Mouse (Mus musculus) megakaryocyte, embryonic 14.5 days (primary cell): Measurements from ENCODE around the gene Olfr99. TPM values are rescaled to one million over a fixed set of nuclear protein-coding genes. Genes with fewer than 3 reads are reported as not detected.
"Not testable (repeated sequence)": the region's sequence is repeated elsewhere in the genome, so short reads cannot be mapped to it uniquely, and the experiment has no call there.

Source experiments
- H3K27me3 ChIP-seq: replicated peaks from 2 replicates; pipeline ENCODE3; 2012; ENCODE audit warnings: inconsistent platforms
- H3K36me3 ChIP-seq: replicated peaks from 2 replicates; pipeline ENCODE3; 2012; ENCODE audit warnings: low read length, inconsistent platforms, mixed read lengths
- H3K4me1 ChIP-seq: 2 replicates; pipeline ENCODE4 v1.6.1; 2012; ENCODE audit warnings: inconsistent platforms
- H3K4me3 ChIP-seq: replicated peaks from 2 replicates; pipeline ENCODE3; 2012; ENCODE audit warnings: moderate library complexity, mild to moderate bottlenecking, inconsistent platforms
- H3K9me3 ChIP-seq: 2 replicates; pipeline ENCODE4 v1.6.1; 2012; ENCODE audit warnings: inconsistent platforms
- FLI1 ChIP-seq: IDR thresholded peaks from 2 replicates; pipeline ENCODE4 v1.6.1; 2012; ENCODE audit warnings: low read length, inconsistent platforms, mixed read lengths
- GATA1 ChIP-seq: IDR thresholded peaks from 3 replicates; pipeline ENCODE4 v1.6.1; 2012; ENCODE audit warnings: mixed read lengths, low read length, inconsistent platforms, borderline replicate concordance
- polyA plus RNA-seq: library from polyadenylated mRNA; stranded (reverse); fragments of >175 nt; gene quantifications from 2 replicates; pipeline ENCODE4 v1.2.3, GENCODE M21; 2012; ENCODE audit warnings: low replicate concordance; ENCODE audit not compliant: insufficient read depth

The Olfr99 gene
- polyA plus RNA-seq, 1 experiment: not detected

DNA sequence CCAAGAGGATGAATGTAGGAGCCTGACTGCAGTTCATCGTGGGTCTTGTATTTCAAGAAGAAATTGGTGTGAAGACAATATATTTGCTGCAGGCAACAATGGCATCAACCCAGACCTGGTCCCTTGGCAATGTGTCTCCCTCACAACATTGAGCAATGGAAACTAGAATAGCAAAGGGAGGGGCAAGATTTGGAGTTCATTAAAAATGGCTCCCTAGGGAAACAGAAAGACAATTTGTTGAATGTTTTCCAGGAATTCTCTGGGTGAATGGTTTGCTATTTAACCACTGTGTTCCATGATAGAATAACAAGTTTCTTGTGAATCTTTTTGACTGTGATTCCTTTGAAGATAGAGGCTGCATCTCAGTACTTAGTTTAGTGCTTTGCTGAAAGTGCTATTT is 19.6 kb downstream of the Olfr99 start, which contains the start of gene Olfr98:
TSS of gene Olfr98 (minus strand) at position 124 of the 400 bp plus-strand sequence.
- TF ChIP-seq GATA1 (no peak), FLI1 (no peak)

DNA sequence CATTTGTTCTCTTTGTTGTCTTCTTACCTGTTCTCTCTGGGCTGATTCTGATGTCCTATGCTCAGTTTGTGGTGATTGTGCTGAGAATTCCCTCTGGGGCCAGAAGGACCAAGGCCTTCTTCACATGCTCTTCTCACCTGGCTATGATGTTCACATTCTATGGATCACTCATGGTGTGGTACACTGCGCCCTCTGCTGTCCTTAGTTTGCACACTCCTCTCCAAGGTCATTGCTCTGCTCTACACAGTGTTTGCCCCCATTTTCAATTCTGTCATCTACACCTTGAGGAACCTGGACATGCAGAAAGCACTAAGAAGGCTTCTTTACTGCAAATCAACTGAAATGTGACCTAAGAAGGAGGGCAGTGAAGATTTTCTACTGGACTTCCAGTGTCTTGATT is 32.7 kb downstream of the Olfr99 start:
- Histone ChIP-seq H3K4me3 (no peak overlapping the region), H3K36me3 (no peaks in the 10 kb centered on the region), H3K4me1 (no peaks in the 10 kb centered on the region), H3K9me3 (no peaks in the 10 kb centered on the region), H3K27me3 (no peaks in the 10 kb centered on the region)
- TF ChIP-seq FLI1: no peak
- no peak for TF ChIP-seq GATA1

More for the DNA sequence above, 19.6 kb downstream of the Olfr99 start, which contains the start of gene Olfr98:
- H3K9me3 ChIP-seq: no peaks in the 10 kb centered on the region
- no peaks in the 10 kb centered on the region for H3K27me3 ChIP-seq
- no peak within 1 kb of the TSS for H3K4me3 ChIP-seq
- H3K36me3 ChIP-seq: no peaks in the 10 kb centered on the region
- no peaks in the 10 kb centered on the region for H3K4me1 ChIP-seq

DNA sequence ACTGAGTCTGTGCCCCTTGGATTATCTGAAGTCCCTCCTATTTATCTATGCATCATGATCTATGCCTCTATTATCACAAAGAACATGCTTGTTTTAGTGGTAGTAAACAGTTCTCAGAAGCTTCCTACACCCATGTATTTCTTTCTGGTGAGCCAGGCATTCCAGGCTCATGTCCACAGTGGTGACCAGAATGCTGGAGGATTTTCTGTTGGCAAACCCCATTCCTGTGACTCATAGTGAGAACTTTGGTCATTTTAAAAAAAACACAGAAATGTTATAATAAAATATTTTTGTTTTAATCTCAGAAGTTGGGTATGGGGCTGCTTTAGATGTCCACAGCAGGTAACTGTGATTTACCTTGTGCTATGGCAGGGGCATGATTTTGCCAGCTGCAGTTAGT is 33.8 kb downstream of the Olfr99 start:
- TF ChIP-seq FLI1 (no peak), GATA1 (no peak)
- Histone ChIP-seq H3K27me3 (no peaks in the 10 kb centered on the region), H3K9me3 (no peaks in the 10 kb centered on the region), H3K4me1 (no peaks in the 10 kb centered on the region), H3K36me3 (no peaks in the 10 kb centered on the region), H3K4me3 (no peak overlapping the region)

DNA sequence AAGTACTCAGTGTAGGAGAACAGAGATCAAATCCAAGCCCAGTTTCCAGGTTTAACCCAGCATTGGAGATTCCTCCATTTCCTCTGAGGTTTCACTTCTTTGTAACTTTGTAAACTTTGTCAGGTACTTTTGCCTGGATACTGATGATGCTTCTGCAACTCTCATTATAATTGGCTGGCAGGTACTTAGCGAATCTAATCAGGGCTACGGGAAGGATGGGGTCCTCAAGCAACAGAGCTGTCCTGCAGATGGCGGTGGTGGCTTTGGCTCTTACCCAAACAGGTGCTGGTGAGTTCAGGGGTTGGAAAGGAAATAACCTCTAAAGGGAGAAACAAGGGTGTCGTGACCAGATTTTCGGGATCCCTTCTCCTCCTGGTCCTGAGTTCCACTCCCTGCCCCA is 36.5 kb downstream of the Olfr99 start:
- H3K4me3 ChIP-seq: no peak overlapping the region
- TF ChIP-seq GATA1 (no peak), FLI1 (no peak)

DNA sequence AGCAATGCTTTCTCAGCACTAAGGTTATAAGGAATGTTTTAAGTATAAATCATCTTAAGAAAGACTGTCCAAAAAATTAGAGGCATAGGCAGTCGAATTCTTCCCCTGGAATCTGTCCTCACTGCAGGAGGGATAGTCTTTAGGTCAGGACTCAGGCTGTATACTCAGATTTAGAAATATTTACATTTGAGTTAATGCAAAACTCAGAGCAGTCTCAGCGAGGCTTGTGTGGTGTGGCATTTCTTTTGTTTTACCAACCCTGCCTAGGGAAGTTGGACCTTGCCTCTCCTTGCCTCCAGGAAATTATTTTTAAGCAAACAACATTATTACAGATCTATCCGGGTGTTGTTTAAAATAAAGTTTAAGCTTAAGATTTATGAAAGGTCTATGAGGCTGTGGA is 41.1 kb downstream of the Olfr99 start:
- H3K4me3 ChIP-seq: no peak overlapping the region
- TF ChIP-seq GATA1 (no peak), FLI1 (no peak)
- no peaks in the 10 kb centered on the region for H3K27me3 ChIP-seq
- H3K9me3 ChIP-seq: peaks cover 13% of the 10 kb centered on the region
- H3K4me1 ChIP-seq: no peaks in the 10 kb centered on the region
- H3K36me3 ChIP-seq: no peaks in the 10 kb centered on the region

More for the DNA sequence above, 36.5 kb downstream of the Olfr99 start:
- Histone ChIP-seq H3K9me3 (no peaks in the 10 kb centered on the region), H3K4me1 (no peaks in the 10 kb centered on the region), H3K27me3 (no peaks in the 10 kb centered on the region), H3K36me3 (no peaks in the 10 kb centered on the region)

DNA sequence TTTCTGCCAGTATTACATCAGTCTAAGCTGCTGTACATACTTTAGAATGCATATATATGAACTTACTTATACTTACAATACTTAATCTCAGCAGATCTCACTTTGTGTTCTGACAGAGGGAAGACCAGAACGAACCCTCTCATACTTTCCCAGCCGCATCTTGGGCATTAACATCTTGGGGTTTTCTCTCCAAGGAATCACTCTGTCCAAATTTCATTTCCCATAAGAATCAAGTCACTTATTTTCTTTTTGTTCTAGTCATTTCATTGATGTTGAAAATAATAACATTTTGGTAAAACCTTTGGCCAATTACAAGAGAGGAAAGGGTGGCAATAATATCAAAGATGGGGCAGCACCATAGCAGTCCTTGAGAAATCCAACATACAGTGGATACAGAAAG is 46.0 kb downstream of the Olfr99 start, which contains the start of gene Olfr97:
TSS of gene Olfr97 (minus strand) at position 101 of the 400 bp plus-strand sequence.
- not testable (repeated sequence) for H3K27me3 ChIP-seq, H3K36me3 ChIP-seq, H3K4me1 ChIP-seq, H3K4me3 ChIP-seq
- H3K9me3 ChIP-seq: peaks cover 13% of the 10 kb centered on the region

Other genes with a start within 250 kb of the Olfr99 start
- gene Gabbr1, start 237.5 kb downstream of the Olfr99 start, polyA plus RNA-seq: 1.6 and 1.7 TPM in 2 replicates
- gene Olfr90, start 195.0 kb downstream of the Olfr99 start, polyA plus RNA-seq: not detected in 2 replicates
- gene Olfr91, start 185.2 kb downstream of the Olfr99 start, polyA plus RNA-seq: not detected in 2 replicates
- gene Olfr92, start 163.4 kb downstream of the Olfr99 start, polyA plus RNA-seq: not detected in 2 replicates
- gene Olfr93, start 122.0 kb downstream of the Olfr99 start, polyA plus RNA-seq: not detected in 2 replicates
- gene Ubd, start 89.6 kb downstream of the Olfr99 start, polyA plus RNA-seq: not detected in 2 replicates
- not detected in 2 replicates for gene Olfr94, start 82.5 kb downstream of the Olfr99 start, polyA plus RNA-seq
- gene Olfr95, start 70.3 kb downstream of the Olfr99 start, polyA plus RNA-seq: not detected in 2 replicates
- gene Olfr96, start 63.3 kb downstream of the Olfr99 start, polyA plus RNA-seq: not detected in 2 replicates
- not detected in 2 replicates for gene Olfr97, start 46.1 kb downstream of the Olfr99 start, polyA plus RNA-seq
- not detected in 2 replicates for gene Olfr98, start 19.7 kb downstream of the Olfr99 start, polyA plus RNA-seq
- 0.82 TPM in 1 of 2 replicates, not detected in the other for gene H2-M3, start 13.2 kb downstream of the Olfr99 start, polyA plus RNA-seq
- not detected in 2 replicates for gene Olfr101, start 20.9 kb upstream of the Olfr99 start, polyA plus RNA-seq
- gene Olfr102, start 33.6 kb upstream of the Olfr99 start, polyA plus RNA-seq: not detected in 2 replicates
- not detected in 2 replicates for gene Olfr103, start 56.2 kb upstream of the Olfr99 start, polyA plus RNA-seq
- gene Olfr104-ps, start 76.1 kb upstream of the Olfr99 start, polyA plus RNA-seq: 0.86 TPM in 1 of 2 replicates, not detected in the other
- not detected in 2 replicates for gene Olfr105-ps, start 95.6 kb upstream of the Olfr99 start, polyA plus RNA-seq
- not detected in 2 replicates for gene Olfr106-ps, start 106.9 kb upstream of the Olfr99 start, polyA plus RNA-seq
- not detected in 2 replicates for gene Olfr107, start 115.8 kb upstream of the Olfr99 start, polyA plus RNA-seq
- gene Olfr108, start 162.0 kb upstream of the Olfr99 start, polyA plus RNA-seq: not detected in 2 replicates
- not detected in 2 replicates for gene Olfr109, start 175.5 kb upstream of the Olfr99 start, polyA plus RNA-seq
- 0.08 TPM in 1 of 2 replicates, not detected in the other for gene H2-M2, start 200.1 kb upstream of the Olfr99 start, polyA plus RNA-seq
- gene Olfr110, start 209.0 kb upstream of the Olfr99 start, polyA plus RNA-seq: not detected in 2 replicates
- gene Olfr111, start 224.6 kb upstream of the Olfr99 start, polyA plus RNA-seq: not detected in 2 replicates